Comparison of ENCODE assay signal across 16 mouse cellular contexts in the genomic region with DNA sequence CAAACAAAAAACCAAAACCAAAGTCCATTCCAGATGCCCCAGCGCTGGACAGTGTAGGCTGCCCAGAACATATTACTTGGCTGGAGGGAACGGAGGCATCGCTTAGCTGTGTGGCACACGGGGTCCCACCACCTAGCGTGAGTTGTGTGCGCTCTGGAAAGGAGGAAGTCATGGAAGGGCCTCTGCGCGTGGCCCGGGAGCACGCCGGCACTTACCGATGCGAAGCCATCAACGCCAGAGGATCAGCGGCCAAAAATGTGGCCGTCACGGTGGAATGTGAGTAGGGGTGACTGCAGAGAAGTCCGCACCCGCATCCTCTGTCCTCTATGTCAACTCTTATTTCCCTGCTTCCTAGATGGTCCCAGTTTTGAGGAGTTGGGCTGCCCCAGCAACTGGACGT. TPM values are rescaled to one million over a fixed set of nuclear protein-coding genes. Genes with fewer than 3 reads are reported as not detected.
A peak's percentile ranks its signal among the peaks of the same experiment; 100 is the strongest.
DNase-seq lines count a peak whose midpoint lies in the region; ATAC-seq and TF ChIP-seq lines count a peak whose summit lies in the region.
"Had no signal": no experiment of that assay in that cellular context is flagged by ENCODE, and none has a peak within 500 bp of the region (broad histone marks: within the 10 kb centered on the region; RNA-seq: fewer than 3 reads in every experiment).

No protein-coding gene starts in this region.

- H3K79me2 ChIP-seq in heart, adult 2 months (replicated peaks; ENCODE audit: control insufficient read depth, insufficient read depth, low read length), result no peaks in the 10 kb centered on the region

- no peaks in the 10 kb centered on the region for H3K9me3 ChIP-seq in heart, embryonic 10.5 days
- no peaks in the 10 kb centered on the region for H3K9me3 ChIP-seq in forebrain, postnatal 0 days (ENCODE audit: low read length)
- no peaks in the 10 kb centered on the region for H3K9me3 ChIP-seq in midbrain, embryonic 16.5 days (replicated peaks; ENCODE audit: control insufficient read depth, low read length, poor library complexity, severe bottlenecking)
- H3K9me3 ChIP-seq: limb, embryonic 15.5 days had no signal

- intact Hi-C loops in heart, adult 2 months (cut with DNase I), result no loop called here

- DNase-seq in heart, embryonic 10.5 days (ENCODE audit: low spot score), result no peak
- no peak for DNase-seq in heart, adult 2 months
- DNase-seq in layer of hippocampus, postnatal 10 days (ENCODE audit: low spot score in 2 of 2), result peak; percentile 22 to 24
- no peak for DNase-seq in layer of hippocampus, postnatal 25 days (ENCODE audit: extremely low spot score in 1 of 2, low spot score in 1 of 2)
- no peak for DNase-seq in forebrain, postnatal 0 days
- no peak for DNase-seq in adrenal gland, postnatal 14 days
- DNase-seq: adrenal gland, postnatal 25 days; cerebellum, adult 2 months; lung, postnatal 4 days; thymus, postnatal 4 days had no signal

- no peak for TF ChIP-seq CTCF in heart, adult 2 months (IDR thresholded peaks at IDR 0.05)
- TF ChIP-seq CTCF in forebrain, postnatal 0 days (IDR thresholded peaks at IDR 0.05; ENCODE audit: low read depth), result no peak

- no peak for ATAC-seq in forebrain, postnatal 0 days
- ATAC-seq in midbrain, embryonic 16.5 days, result no peak
- no peak for ATAC-seq in CD4-positive, CD25-positive, alpha-beta regulatory T cell, adult 4 months

- H3K4me3 ChIP-seq in heart, embryonic 10.5 days, result 0 out of 2 replicates have a peak overlapping the region, but pooled peaks have one; percentile 7
- no peak overlapping the region for H3K4me3 ChIP-seq in heart, adult 2 months
- H3K4me3 ChIP-seq in forebrain, postnatal 0 days (ENCODE audit: low read depth, low read length), result peak overlapping the region; percentile 43
- peak overlapping the region; percentile 57 for H3K4me3 ChIP-seq in midbrain, embryonic 16.5 days (ENCODE audit: low read depth, low read length)

- no peak for TF ChIP-seq POLR2A in heart, adult 2 months (IDR thresholded peaks at IDR 0.05; ENCODE audit: insufficient read depth, low read depth, low read length)

- 8% methylated on average over 20 of the region's 20 CpGs for WGBS in heart, embryonic 10.5 days
- WGBS in heart, adult 2 months, result 18% methylated on average over 20 of the region's 20 CpGs
- WGBS in forebrain, postnatal 0 days, result 7% methylated on average over 20 of the region's 20 CpGs
- 7% methylated on average over 20 of the region's 20 CpGs for WGBS in midbrain, embryonic 16.5 days

- H3K4me2 ChIP-seq in forebrain, postnatal 0 days (ENCODE audit: low read depth), result peak overlapping the region; percentile 79
- peak overlapping the region; percentile 86 for H3K4me2 ChIP-seq in midbrain, embryonic 16.5 days (ENCODE audit: low read length)

- H3K27ac ChIP-seq in heart, embryonic 10.5 days, result no peak overlapping the region
- no peak overlapping the region for H3K27ac ChIP-seq in heart, adult 2 months
- H3K27ac ChIP-seq in forebrain, postnatal 0 days (ENCODE audit: low read depth, low read length), result no peak overlapping the region
- H3K27ac ChIP-seq in midbrain, embryonic 16.5 days (ENCODE audit: low read length), result no peak overlapping the region
- H3K27ac ChIP-seq: limb, embryonic 15.5 days had no signal

- H3K36me3 ChIP-seq in heart, embryonic 10.5 days, result no peaks in the 10 kb centered on the region
- no peaks in the 10 kb centered on the region for H3K36me3 ChIP-seq in heart, adult 2 months (ENCODE audit: control insufficient read depth, insufficient read depth, low read length)
- no peaks in the 10 kb centered on the region for H3K36me3 ChIP-seq in forebrain, postnatal 0 days (ENCODE audit: insufficient read depth)
- H3K36me3 ChIP-seq in midbrain, embryonic 16.5 days (ENCODE audit: control insufficient read depth, insufficient read depth, low read length), result no peaks in the 10 kb centered on the region
- H3K36me3 ChIP-seq: limb, embryonic 15.5 days had no signal

- TF ChIP-seq EP300 in heart, adult 2 months (IDR thresholded peaks at IDR 0.05; ENCODE audit: insufficient read depth, low read depth, low read length), result no peak

- H3K9ac ChIP-seq in heart, adult 2 months (ENCODE audit: low read depth, low read length), result no peak overlapping the region
- H3K9ac ChIP-seq in forebrain, postnatal 0 days, result no peak overlapping the region
- no peak overlapping the region for H3K9ac ChIP-seq in midbrain, embryonic 16.5 days (ENCODE audit: low read depth, low read length)
- H3K9ac ChIP-seq: limb, embryonic 15.5 days had no signal

- peaks cover 98% of the 10 kb centered on the region for H3K27me3 ChIP-seq in heart, embryonic 10.5 days (ENCODE audit: insufficient read depth, poor library complexity, severe bottlenecking)
- H3K27me3 ChIP-seq in heart, adult 2 months (ENCODE audit: control insufficient read depth, insufficient read depth, low read length), result peaks cover 11% of the 10 kb centered on the region
- peaks cover 55% of the 10 kb centered on the region for H3K27me3 ChIP-seq in forebrain, postnatal 0 days (ENCODE audit: insufficient read depth, low read length)
- H3K27me3 ChIP-seq in midbrain, embryonic 16.5 days (ENCODE audit: control insufficient read depth, insufficient read depth, low read depth, low read length), result peaks cover 81% of the 10 kb centered on the region

- peaks cover 64% of the 10 kb centered on the region for H3K4me1 ChIP-seq in heart, embryonic 10.5 days
- H3K4me1 ChIP-seq in heart, adult 2 months (ENCODE audit: control insufficient read depth, insufficient read depth, low read length), result no peaks in the 10 kb centered on the region; the same call in 1 of the 2 replicates
- peaks cover 13% of the 10 kb centered on the region for H3K4me1 ChIP-seq in forebrain, postnatal 0 days (ENCODE audit: insufficient read depth)
- H3K4me1 ChIP-seq in midbrain, embryonic 16.5 days (ENCODE audit: control insufficient read depth, insufficient read depth, low read length), result peaks cover 50% of the 10 kb centered on the region

RNA-seq across cellular contexts. Expression of a gene that starts 4.3 kb away (rescaled TPM):
- 0.06 and 0.09 TPM in 2 replicates for polyA plus RNA-seq in heart, embryonic 10.5 days (2016; fragmentation: Nextera tagmentation; extraction: Ambion mirVana)
- not detected for total RNA-seq in heart, adult 2 months (2021)
- polyA plus RNA-seq in heart, adult 2 months (2012; rRNA removed), result 0.06 and 0.08 TPM in 2 replicates
- total RNA-seq in layer of hippocampus, postnatal 10 days (2021), result 100 to 1,000 TPM; 256 to 261 TPM
- total RNA-seq in layer of hippocampus, postnatal 25 days (2021), result 100 to 1,000 TPM; 389 to 394 TPM
- 17.2 and 19.4 TPM in 2 replicates for total RNA-seq in forebrain, postnatal 0 days (2014; rRNA removed)
- polyA plus RNA-seq in forebrain, postnatal 0 days (2015; fragmentation: Nextera tagmentation; extraction: Ambion mirVana), result 8.2 and 10.3 TPM in 2 replicates
- polyA plus RNA-seq in midbrain, embryonic 16.5 days (2015; fragmentation: Nextera tagmentation; extraction: Ambion mirVana), result 2.2 and 2.5 TPM in 2 replicates
- 0.74 and 0.90 TPM in 2 replicates for total RNA-seq in adrenal gland, postnatal 14 days (2021)
- polyA plus RNA-seq in CD4-positive, CD25-positive, alpha-beta regulatory T cell, adult 4 months (2017; shearing (Covaris generic)), result under 1 TPM in 1 of 2 experiments, not detected in 1; 0.20 TPM
- polyA plus RNA-seq: embryonic facial prominence, embryonic 11.5 days; stomach, embryonic 14.5 days had no signal

RNA-seq across cellular contexts. Expression of a gene that starts 7.0 kb away (rescaled TPM):
- 15.2 and 19.9 TPM in 2 replicates for polyA plus RNA-seq in heart, embryonic 10.5 days (2016; fragmentation: Nextera tagmentation; extraction: Ambion mirVana)
- total RNA-seq in heart, adult 2 months (2021), result 1 to 10 TPM in 1 of 2 experiments, under 1 TPM in 1; 0.84 to 1.0 TPM
- polyA plus RNA-seq in heart, adult 2 months (2012; rRNA removed), result 0.70 and 1.4 TPM in 2 replicates
- total RNA-seq in layer of hippocampus, postnatal 10 days (2021), result under 1 TPM in 1 of 2 experiments, not detected in 1; 0.56 TPM
- under 1 TPM; 0.84 to 0.87 TPM for total RNA-seq in layer of hippocampus, postnatal 25 days (2021)
- total RNA-seq in forebrain, postnatal 0 days (2014; rRNA removed), result not detected in 2 replicates
- not detected in 2 replicates for polyA plus RNA-seq in forebrain, postnatal 0 days (2015; fragmentation: Nextera tagmentation; extraction: Ambion mirVana)
- polyA plus RNA-seq in midbrain, embryonic 16.5 days (2015; fragmentation: Nextera tagmentation; extraction: Ambion mirVana), result 0.24 TPM in 1 of 2 replicates, not detected in the other
- 1.2 and 4.1 TPM in 2 replicates for total RNA-seq in adrenal gland, postnatal 14 days (2021)
- 1 to 10 TPM; 2.7 to 3.5 TPM for polyA plus RNA-seq in CD4-positive, CD25-positive, alpha-beta regulatory T cell, adult 4 months (2017; shearing (Covaris generic))

RNA-seq across cellular contexts. Expression of a gene that starts 20.4 kb away (rescaled TPM):
- polyA plus RNA-seq in heart, embryonic 10.5 days (2016; fragmentation: Nextera tagmentation; extraction: Ambion mirVana), result 7.7 and 9.7 TPM in 2 replicates
- 1 to 10 TPM; 7.6 to 9.2 TPM for total RNA-seq in heart, adult 2 months (2021)
- 12.4 and 15.3 TPM in 2 replicates for polyA plus RNA-seq in heart, adult 2 months (2012; rRNA removed)
- 1 to 10 TPM; 3.0 to 3.9 TPM for total RNA-seq in layer of hippocampus, postnatal 10 days (2021)
- 1 to 10 TPM; 2.1 to 2.7 TPM for total RNA-seq in layer of hippocampus, postnatal 25 days (2021)
- 3.2 and 3.7 TPM in 2 replicates for total RNA-seq in forebrain, postnatal 0 days (2014; rRNA removed)
- 3.1 and 3.6 TPM in 2 replicates for polyA plus RNA-seq in forebrain, postnatal 0 days (2015; fragmentation: Nextera tagmentation; extraction: Ambion mirVana)
- 3.0 and 3.1 TPM in 2 replicates for polyA plus RNA-seq in midbrain, embryonic 16.5 days (2015; fragmentation: Nextera tagmentation; extraction: Ambion mirVana)
- total RNA-seq in adrenal gland, postnatal 14 days (2021), result 12.7 and 13.8 TPM in 2 replicates
- polyA plus RNA-seq in CD4-positive, CD25-positive, alpha-beta regulatory T cell, adult 4 months (2017; shearing (Covaris generic)), result 100 to 1,000 TPM in 1 of 2 experiments, 10 to 100 TPM in 1; 66.8 to 106 TPM

RNA-seq across cellular contexts. Expression of a gene that starts 30.7 kb away (rescaled TPM):
- polyA plus RNA-seq in heart, embryonic 10.5 days (2016; fragmentation: Nextera tagmentation; extraction: Ambion mirVana), result 1.0 and 1.9 TPM in 2 replicates
- total RNA-seq in heart, adult 2 months (2021), result not detected
- polyA plus RNA-seq in heart, adult 2 months (2012; rRNA removed), result not detected in 2 replicates
- 1 to 10 TPM; 1.7 to 2.4 TPM for total RNA-seq in layer of hippocampus, postnatal 10 days (2021)
- under 1 TPM in 1 of 2 experiments, not detected in 1; 0.94 TPM for total RNA-seq in layer of hippocampus, postnatal 25 days (2021)
- total RNA-seq in forebrain, postnatal 0 days (2014; rRNA removed), result not detected in 2 replicates
- polyA plus RNA-seq in forebrain, postnatal 0 days (2015; fragmentation: Nextera tagmentation; extraction: Ambion mirVana), result 0.56 and 0.84 TPM in 2 replicates
- 0.78 and 1.6 TPM in 2 replicates for polyA plus RNA-seq in midbrain, embryonic 16.5 days (2015; fragmentation: Nextera tagmentation; extraction: Ambion mirVana)
- not detected in 2 replicates for total RNA-seq in adrenal gland, postnatal 14 days (2021)
- polyA plus RNA-seq in CD4-positive, CD25-positive, alpha-beta regulatory T cell, adult 4 months (2017; shearing (Covaris generic)), result 1 to 10 TPM in 1 of 2 experiments, not detected in 1; 1.4 TPM
- total RNA-seq: adrenal gland, postnatal 25 days had no signal
- polyA plus RNA-seq: intestine, embryonic 14.5 days; limb, embryonic 15.5 days had no signal

RNA-seq across cellular contexts. Expression of a gene that starts 33.6 kb away (rescaled TPM):
- polyA plus RNA-seq in heart, embryonic 10.5 days (2016; fragmentation: Nextera tagmentation; extraction: Ambion mirVana), result 157 and 162 TPM in 2 replicates
- total RNA-seq in heart, adult 2 months (2021), result 100 to 1,000 TPM; 124 to 130 TPM
- polyA plus RNA-seq in heart, adult 2 months (2012; rRNA removed), result 173 and 226 TPM in 2 replicates
- total RNA-seq in layer of hippocampus, postnatal 10 days (2021), result 10 to 100 TPM; 47.2 to 54.4 TPM
- total RNA-seq in layer of hippocampus, postnatal 25 days (2021), result 10 to 100 TPM; 60.1 to 62.4 TPM
- total RNA-seq in forebrain, postnatal 0 days (2014; rRNA removed), result 59.9 and 77.8 TPM in 2 replicates
- polyA plus RNA-seq in forebrain, postnatal 0 days (2015; fragmentation: Nextera tagmentation; extraction: Ambion mirVana), result 101 and 111 TPM in 2 replicates
- polyA plus RNA-seq in midbrain, embryonic 16.5 days (2015; fragmentation: Nextera tagmentation; extraction: Ambion mirVana), result 101 and 104 TPM in 2 replicates
- total RNA-seq in adrenal gland, postnatal 14 days (2021), result 135 and 144 TPM in 2 replicates
- polyA plus RNA-seq in CD4-positive, CD25-positive, alpha-beta regulatory T cell, adult 4 months (2017; shearing (Covaris generic)), result 100 to 1,000 TPM in 1 of 2 experiments, 10 to 100 TPM in 1; 94.9 to 122 TPM

Comparison
In these comparisons a context has a peak if more than half of its experiments do, and no peak if none do; other contexts are left out.
1. DNase-seq: peak in layer of hippocampus, postnatal 10 days (2 of 2); none in heart, embryonic 10.5 days (single experiment), heart, adult 2 months (0 of 2), layer of hippocampus, postnatal 25 days (0 of 2), forebrain, postnatal 0 days (single experiment) and adrenal gland, postnatal 14 days (single experiment).
2. RNA of a gene that starts 4.3 kb away (total RNA-seq): 389 to 394 TPM in layer of hippocampus, postnatal 25 days and 256 to 261 TPM in layer of hippocampus, postnatal 10 days; 17.2 to 19.4 TPM in forebrain, postnatal 0 days, 0.74 to 0.90 TPM in adrenal gland, postnatal 14 days and not detected in heart, adult 2 months; every median in the first group is over 10 times any median in the second.